Mouse (Mus musculus) cortical plate, adult 2 months (tissue): ENCODE results near the gene Kcnj16. TPM values are rescaled to one million over a fixed set of nuclear protein-coding genes. Genes with fewer than 3 reads are reported as not detected.

ENCODE experiments used
- H3K27ac ChIP-seq: fragments of 200-500 bp; 2 replicates; pipeline ENCODE4 v1.5.1; 2012; ENCODE audit warnings: low read length, control low read depth, inconsistent platforms; ENCODE audit not compliant: insufficient read depth
- H3K4me1 ChIP-seq: fragments of 200-500 bp; 2 replicates; pipeline ENCODE4 v1.6.1; 2011; ENCODE audit warnings: low read length; ENCODE audit not compliant: control insufficient read depth, insufficient read depth
- H3K4me3 ChIP-seq: fragments of 200-500 bp; 2 replicates; pipeline ENCODE4 v1.5.1; 2011; ENCODE audit warnings: mild to moderate bottlenecking, low read length, control low read depth; ENCODE audit not compliant: insufficient read depth
- CTCF ChIP-seq: fragments of 200-500 bp; IDR thresholded peaks from 2 replicates; pipeline ENCODE4 v1.5.1; 2011; ENCODE audit warnings: mild to moderate bottlenecking, control low read depth, low read length; ENCODE audit not compliant: insufficient read depth; ENCODE audit errors: extremely low read depth
- POLR2A ChIP-seq: fragments of 200-500 bp; IDR thresholded peaks from 2 replicates; pipeline ENCODE4 v1.6.1; 2011; ENCODE audit warnings: mild to moderate bottlenecking, low read length, control low read depth; ENCODE audit not compliant: insufficient read depth; ENCODE audit errors: extremely low read depth
- polyA plus RNA-seq: library from polyadenylated mRNA; depleted of rRNA; stranded (reverse); fragments of >200 nt; gene quantifications from 2 replicates; pipeline ENCODE4 v1.2.3, GENCODE M21; 2012; rRNA removed

Kcnj16 gene
- polyA plus RNA-seq, 1 experiment = 16.8 TPM

DNA sequence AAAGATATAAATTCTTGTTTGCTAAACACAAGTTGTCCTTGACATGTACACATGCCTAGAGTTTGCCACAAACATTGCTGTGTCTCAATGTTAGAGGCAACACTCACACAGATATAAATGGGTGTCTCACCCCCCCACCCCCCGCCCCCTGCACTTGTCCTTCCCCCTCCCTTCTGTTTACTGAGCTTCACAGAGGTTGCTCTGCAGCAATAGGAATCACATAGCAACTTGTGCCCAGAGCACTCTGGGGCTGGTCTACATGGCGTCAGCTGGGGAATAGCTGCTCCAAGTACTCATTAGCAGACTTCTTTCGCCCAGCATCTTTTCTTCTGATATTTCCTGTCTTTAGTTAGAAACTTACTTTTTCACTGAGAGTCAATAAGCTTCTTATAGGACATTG is 100.0 kb downstream of the Kcnj16 start:
- H3K4me3 ChIP-seq = peak overlapping the region; percentile 53
- TF ChIP-seq POLR2A = no peak
- no peak for TF ChIP-seq CTCF
- no peak overlapping the region for H3K27ac ChIP-seq

DNA sequence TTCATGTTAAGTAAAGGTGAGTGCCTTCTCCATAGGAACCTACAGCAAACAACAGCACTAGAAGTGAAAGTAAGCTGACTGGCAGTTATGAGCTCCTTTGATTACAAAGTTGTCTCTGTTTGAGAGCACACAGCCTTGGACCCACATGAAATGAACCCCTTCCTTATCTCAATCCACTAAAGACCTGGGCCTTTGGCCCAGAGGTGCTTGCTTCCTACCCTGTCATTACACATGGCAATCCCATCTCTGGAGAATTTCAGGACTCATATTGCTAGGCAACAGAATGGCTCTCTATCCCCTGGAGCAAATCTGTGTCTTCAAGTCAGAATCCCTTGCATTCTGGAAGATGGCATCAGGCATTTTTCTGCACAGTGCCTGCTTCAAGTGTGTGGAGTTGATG is 102.6 kb downstream of the Kcnj16 start:
- TF ChIP-seq POLR2A (no peak), CTCF (no peak)
- H3K27ac ChIP-seq = no peak overlapping the region

More for the DNA sequence above, 100.0 kb downstream of the Kcnj16 start:
- no peaks in the 10 kb centered on the region; the same call in 1 of the 2 replicates for H3K4me1 ChIP-seq

DNA sequence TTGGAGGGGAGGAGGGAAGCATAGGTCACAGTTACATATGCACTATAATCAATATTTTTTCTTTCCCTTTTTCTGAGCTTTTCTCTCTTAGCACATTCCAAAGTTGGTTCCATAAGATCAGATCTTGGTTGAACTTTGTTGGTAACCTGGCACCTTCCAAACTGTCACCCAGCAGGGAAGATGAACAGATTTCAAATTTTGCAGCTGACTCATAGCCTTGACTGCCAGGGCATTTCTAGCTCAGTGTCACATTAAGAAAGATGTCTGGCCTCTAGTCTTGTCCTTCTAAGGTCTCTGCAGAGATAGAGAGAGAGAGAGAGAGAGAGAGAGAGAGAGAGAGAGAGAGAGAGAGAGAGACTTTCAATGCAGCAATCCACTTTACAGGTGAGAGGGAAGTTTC is 106.3 kb downstream of the Kcnj16 start:
- H3K27ac ChIP-seq = no peak overlapping the region
- no peaks in the 10 kb centered on the region; the same call in 1 of the 2 replicates for H3K4me1 ChIP-seq
- no peak overlapping the region; the same call in 1 of the 2 replicates for H3K4me3 ChIP-seq
- TF ChIP-seq CTCF = no peak

More for the DNA sequence above, 102.6 kb downstream of the Kcnj16 start:
- Histone ChIP-seq H3K4me3 (no peak overlapping the region), H3K4me1 (no peaks in the 10 kb centered on the region; the same call in 1 of the 2 replicates)

Other genes with a start within 250 kb of the Kcnj16 start
- 11.4 and 11.9 TPM in 2 replicates for gene Kcnj2, start 98.1 kb downstream of the Kcnj16 start, polyA plus RNA-seq